Mouse (Mus musculus): ENCODE measurements around the gene Dok5.

DNA sequence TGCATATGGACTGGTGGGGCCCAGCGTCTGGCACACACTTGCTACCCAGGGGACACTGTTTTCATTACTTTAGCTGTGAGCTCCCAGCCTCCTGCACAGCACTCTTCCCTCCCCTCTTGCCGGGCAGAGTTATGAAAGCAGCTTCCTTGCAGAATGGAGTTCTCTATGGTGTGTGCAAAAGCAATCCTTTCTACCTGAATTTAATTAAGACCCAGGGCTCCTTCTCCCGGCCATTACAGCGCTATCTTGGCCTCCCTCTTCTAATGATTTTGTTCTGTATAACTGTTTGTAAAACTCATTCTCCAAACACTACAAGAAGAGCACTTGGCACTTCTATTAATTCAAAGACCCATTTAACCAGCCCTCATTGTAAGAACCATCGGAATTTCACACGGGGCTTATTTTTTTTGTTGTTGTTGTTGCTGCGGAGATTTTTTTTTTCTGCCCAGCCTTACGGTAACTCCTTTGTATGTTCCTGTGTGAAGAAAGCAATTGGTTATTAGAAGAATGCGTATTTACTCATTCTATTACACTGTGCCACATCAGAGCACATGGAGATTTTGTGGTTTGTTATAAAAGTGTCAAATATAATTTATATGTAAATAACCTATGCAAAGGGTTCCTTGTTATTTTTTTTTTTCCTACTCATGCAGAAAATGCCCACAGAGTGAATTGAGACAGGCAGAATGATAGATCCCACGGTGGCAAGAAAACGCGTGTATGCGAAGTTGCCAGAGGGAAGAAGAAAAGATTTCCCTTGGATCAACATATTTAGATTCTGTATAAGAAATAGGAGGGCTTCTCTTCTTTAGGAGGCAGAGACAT is 170.8 kb downstream of the Dok5 start:
- TF ChIP-seq CTCF (IDR thresholded peaks at IDR 0.05; ENCODE audit: borderline replicate concordance, extremely low read depth, insufficient read depth, insufficient read length) (no peak), POLR2A (IDR thresholded peaks at IDR 0.05; ENCODE audit: borderline replicate concordance, extremely low read depth, insufficient read depth, insufficient read length, poor library complexity, severe bottlenecking) (no peak)

Data from brain, embryonic 14.5 days (tissue).